Comparison of ENCODE assay signal across 16 mouse cellular contexts in the genomic region with DNA sequence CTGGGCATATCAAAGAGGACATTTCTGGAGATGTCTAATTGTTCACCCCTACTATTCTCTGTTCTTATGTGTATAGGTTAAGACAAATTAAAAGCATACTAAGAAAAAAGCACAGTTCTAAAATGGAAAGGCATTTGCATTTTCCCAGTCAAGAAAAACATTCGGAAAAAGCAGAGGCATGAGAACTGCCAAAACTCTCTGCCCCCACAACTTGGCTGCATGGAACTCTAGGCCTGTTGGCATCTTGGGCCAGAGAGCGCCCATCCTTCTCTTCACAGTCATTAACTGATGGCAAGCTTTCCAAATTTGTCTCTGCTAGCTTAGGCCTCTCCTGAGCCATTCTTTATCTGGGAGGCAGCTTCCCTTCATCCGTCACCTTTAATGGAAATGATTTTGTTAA.
"Had no signal": no experiment of that assay in that cellular context is flagged by ENCODE, and none has a peak within 500 bp of the region (broad histone marks: within the 10 kb centered on the region; RNA-seq: fewer than 3 reads in every experiment).

No protein-coding gene starts in this region.

- ATAC-seq: hindbrain, postnatal 0 days; intestine, postnatal 0 days had no signal

- DNase-seq: gastrocnemius, postnatal 14 days; gastrocnemius, postnatal 36 days; heart, adult 11 months; heart, adult 2 months; heart, postnatal 14 days; heart, postnatal 36 days; kidney, adult 18-20 months; kidney, adult 8-10 months; kidney, postnatal 10 days; kidney, postnatal 25 days; kidney, postnatal 4 days; layer of hippocampus, adult 9-11 months; liver; liver, embryonic 13.5 days had no signal
